Mouse (Mus musculus) frontal cortex, adult (tissue): Measurements from ENCODE around the gene Tnpo3.
"Not testable (repeated sequence)": the region's sequence is repeated elsewhere in the genome, so short reads cannot be mapped to it uniquely, and the experiment has no call there.

Experiments
- ATAC-seq: cut with Nextera tagmentation; 2 replicates; pipeline ENCODE4 v1.9.2; 2017; ENCODE audit warnings: mild to moderate bottlenecking, moderate library complexity, mixed read lengths; ENCODE audit not compliant: low TSS enrichment

Tnpo3 gene

GRCm38 (mm10) chr6:29620840-29621543 lies 11.3 kb upstream of the Tnpo3 start:
- no peak for ATAC-seq

GRCm38 (mm10) chr6:29620176-29620575 lies 10.5 kb upstream of the Tnpo3 start:
- ATAC-seq, result no peak

DNA sequence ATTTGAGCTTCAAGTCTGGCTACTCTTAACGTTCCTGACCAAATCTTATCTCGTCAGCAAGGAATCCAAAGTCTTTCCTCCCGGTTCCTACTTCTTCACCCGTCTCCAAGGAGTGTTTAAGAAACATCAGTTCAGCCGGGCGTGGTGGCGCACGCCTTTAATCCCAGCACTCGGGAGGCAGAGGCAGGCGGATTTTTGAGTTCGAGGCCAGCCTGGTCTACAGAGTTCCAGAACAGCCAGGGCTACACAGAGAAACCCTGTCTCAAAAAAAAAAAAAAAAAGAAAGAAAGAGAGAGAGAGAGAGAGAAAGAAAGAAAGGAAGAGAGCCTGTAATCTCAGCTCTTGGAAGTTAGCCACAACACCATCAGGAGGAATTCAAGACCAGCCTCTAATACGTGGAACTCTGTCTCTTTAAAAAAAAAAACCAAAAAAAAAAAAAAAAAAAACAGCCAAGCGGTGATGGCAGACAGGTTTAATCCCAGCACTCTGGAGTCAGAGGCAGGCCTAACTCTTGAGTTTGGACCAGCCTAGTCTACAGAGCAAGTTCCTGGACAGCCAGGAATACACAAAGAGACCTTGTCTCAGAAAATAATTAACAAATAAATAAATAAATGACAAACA lies 443 bp upstream of the Tnpo3 start:
- not testable (repeated sequence) for ATAC-seq

- no peak for ATAC-seq
Measured at GRCm38 (mm10) chr6:29600188-29600587, 9.5 kb downstream of the Tnpo3 start.

GRCm38 (mm10) chr6:29595656-29596055 lies 14.0 kb downstream of the Tnpo3 start:
- ATAC-seq, result no peak

DNA sequence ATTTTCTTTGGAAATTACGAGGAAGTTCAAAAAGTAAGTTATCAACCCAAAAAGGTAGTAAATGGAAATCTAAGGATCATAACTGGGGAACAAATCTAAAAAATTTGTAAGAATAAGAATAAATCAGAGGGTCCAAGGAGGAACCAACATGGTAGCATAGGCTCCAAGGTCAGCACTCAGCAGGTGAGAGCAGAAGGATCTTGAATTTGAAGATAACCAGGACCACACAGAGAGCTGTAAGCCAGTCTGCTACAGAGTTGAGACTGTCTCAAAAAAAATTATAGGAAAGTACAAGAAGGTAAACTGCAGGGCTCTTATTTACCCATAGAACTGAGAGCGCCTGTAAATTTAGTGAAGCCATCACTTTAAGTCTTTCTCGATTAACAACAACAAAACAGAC lies 28.5 kb downstream of the Tnpo3 start:
- no peak for ATAC-seq

DNA sequence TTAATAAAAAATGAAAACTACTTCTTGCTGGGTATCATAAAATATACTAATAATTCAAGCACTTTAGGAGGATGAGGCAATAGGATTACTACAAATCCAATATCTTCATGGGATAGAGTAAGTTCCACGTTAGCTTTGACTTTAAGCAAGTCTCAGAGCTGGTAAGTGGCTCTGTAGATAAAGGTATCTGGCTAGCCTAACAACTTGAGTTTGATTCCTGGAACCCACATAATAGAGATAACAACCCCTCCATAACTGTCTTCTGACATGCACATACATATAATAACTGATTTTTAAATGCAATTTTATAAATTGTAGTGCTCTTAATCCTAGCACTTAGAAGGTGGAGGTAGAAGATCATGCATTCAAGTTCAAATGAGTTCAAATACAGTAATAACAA lies 28.9 kb downstream of the Tnpo3 start:
- no peak for ATAC-seq

DNA sequence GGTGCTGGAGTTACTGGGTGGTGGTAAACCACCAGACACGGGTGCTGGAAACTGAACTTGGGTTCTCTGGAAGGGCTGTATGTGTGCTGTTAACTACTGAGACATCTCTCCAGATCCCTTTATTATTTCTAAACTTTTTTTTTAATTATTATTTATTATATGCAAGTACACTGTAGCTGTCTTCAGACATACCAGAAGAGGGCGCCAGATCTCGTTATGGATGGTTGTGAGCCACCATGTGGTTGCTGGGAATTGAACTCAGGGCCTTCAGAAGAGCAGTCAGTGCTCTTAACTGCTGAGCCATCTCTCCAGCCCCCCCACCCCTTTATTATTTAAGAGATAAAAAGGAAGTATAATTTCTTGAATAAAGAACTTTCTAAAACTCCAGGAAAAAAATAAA lies 33.3 kb downstream of the Tnpo3 start:
- ATAC-seq, result not testable (repeated sequence)

GRCm38 (mm10) chr6:29557112-29557511 lies 52.6 kb downstream of the Tnpo3 start:
- ATAC-seq, result no peak

DNA sequence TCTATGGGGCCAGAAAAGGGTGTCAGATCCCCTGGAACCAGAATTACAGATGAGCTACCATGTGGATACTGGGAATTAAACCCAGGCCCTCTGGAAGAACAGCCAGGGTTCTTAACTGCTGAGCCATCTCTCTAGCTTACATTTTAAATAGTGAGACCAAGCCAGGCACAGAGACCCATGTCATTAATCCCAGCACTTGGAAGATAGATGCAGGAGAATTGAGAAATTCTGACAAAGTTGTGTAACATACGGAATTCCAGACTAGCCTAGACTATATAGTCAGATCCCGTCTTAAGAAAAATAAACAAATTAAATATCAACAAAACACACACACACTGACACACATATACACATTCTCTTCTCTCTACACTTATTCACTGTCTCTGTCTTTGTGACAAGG lies 57.2 kb downstream of the Tnpo3 start:
- no peak for ATAC-seq

- ATAC-seq, result no peak
Measured at GRCm38 (mm10) chr6:29548086-29548485, 61.6 kb downstream of the Tnpo3 start.

DNA sequence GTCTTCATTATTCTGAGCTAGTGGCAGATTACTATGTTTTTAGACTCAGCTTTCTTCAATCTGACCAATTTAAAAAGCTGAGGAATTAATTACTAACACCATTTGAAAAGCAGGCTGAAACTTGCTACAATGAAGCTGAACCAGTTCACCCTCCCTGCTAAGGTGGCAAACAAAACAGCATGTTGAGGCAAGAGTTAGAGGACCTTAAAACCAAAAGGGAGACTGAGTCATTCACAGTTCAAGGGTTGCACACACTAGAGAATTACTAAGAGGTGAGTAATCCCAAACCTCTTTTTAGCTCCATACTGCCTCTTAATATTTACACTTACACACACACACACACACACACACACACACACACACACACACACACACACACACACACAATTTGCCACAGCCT lies 62.1 kb downstream of the Tnpo3 start:
- ATAC-seq, result no peak

DNA sequence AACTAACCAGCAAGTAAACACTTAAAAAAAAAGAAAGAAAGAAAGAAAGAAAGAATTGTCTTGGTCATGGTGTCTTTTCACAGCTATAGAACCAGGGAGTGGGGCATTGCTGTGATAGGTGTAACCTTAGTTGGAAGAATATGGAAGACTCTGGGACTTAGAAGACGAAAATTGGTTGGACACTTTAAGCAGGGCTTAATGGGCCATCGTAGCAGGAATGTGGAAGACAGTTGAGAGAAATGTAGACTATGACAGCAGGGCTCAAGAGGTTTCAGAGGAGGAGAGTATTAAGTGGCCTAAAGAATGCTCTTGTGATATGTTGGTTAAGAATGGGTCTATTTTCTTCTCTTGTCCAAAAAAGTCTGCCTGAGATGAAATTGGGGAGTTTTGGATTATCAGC lies 64.1 kb downstream of the Tnpo3 start:
- ATAC-seq, result no peak

GRCm38 (mm10) chr6:29540956-29541355 lies 68.7 kb downstream of the Tnpo3 start:
- no peak for ATAC-seq

DNA sequence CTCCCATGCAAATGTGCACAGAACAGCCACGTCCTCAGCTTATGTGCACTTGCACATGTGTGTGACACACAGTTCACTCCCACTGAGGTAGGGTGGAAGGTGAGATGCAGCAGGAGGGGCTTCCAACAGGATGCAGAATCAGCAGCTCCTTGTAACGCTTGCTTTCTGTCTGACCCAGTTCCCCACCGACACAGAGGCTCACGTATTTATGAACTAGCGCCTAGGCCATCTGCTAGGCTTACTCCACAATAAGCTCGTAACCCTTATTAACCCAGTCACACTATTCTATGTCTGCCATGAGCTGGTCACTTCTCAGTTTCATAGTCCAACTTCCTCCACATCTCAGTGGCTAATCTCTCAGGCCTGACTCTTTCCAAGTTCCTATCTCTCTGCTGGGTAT lies 69.5 kb downstream of the Tnpo3 start:
- peak; percentile 14; the same call in 1 of the 2 replicates for ATAC-seq

DNA sequence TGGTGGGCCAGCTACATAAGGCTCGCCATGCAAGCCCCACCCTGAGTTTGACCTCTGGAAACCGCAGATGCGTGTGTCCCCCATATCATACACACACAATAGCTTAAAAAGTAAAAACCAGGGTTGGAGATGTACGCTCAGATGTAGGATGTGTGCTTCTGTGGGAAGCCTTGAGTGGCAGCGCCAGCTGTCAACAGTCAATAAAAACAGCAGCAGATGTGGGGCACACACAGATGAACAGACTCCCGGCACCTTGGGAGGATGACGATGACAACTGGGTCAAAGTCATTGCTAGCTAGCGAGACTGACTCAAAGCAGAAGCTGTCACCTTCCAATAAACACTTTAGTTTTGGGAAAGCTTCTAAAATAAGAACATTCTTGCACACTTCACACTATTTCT lies 70.2 kb downstream of the Tnpo3 start:
- no peak for ATAC-seq

GRCm38 (mm10) chr6:29537221-29537620 lies 72.5 kb downstream of the Tnpo3 start:
- ATAC-seq, result no peak

- ATAC-seq, result no peak
Measured at GRCm38 (mm10) chr6:29536651-29537193, 73.0 kb downstream of the Tnpo3 start.

DNA sequence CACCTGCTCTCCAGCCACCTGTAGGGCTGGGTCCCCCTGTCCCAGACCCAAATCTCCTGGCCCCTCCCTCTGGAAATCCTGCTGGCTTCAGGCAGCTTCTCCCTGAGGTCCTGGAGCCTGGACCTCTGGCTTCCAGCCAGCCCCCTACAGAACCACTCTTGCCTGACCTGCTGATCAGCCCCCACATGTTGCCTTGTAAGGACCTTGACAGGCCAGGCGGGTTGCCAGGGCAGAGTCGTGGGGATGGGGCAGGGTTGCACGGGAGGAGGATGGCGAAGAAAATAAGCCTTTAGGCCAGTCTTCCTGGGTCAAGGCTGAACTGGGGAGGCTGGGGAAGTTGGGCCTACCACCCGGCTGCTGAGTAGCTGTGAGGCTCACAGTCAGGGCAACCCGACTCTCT lies 74.4 kb downstream of the Tnpo3 start:
- ATAC-seq, result no peak

GRCm38 (mm10) chr6:29530050-29530449 lies 79.6 kb downstream of the Tnpo3 start:
- no peak for ATAC-seq

GRCm38 (mm10) chr6:29529444-29529820 lies 80.3 kb downstream of the Tnpo3 start:
- no peak for ATAC-seq

GRCm38 (mm10) chr6:29528561-29529443 lies 80.9 kb downstream of the Tnpo3 start:
- 0 out of 2 replicates have a peak, but pooled peaks have one; percentile 22 for ATAC-seq

DNA sequence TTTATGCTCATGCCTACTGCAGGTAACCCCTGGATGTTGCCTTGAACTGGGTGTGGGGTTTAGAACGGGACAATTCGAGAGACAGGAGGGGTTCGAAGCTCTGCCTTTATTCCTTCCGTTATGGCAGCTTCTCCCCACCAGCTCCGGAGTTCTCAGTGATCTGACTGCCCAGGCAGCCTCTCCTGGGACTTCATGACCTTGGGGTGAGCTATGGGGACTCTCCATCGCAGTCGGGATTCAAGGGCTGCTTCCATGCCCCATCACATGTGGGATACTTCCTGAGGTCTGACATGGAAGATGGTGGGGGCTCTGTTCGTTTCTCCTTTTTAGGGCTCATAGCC lies 81.6 kb downstream of the Tnpo3 start:
- ATAC-seq, result no peak
